Mouse (Mus musculus) midbrain, embryonic 14.5 days (tissue): ENCODE data around the gene Vmn1r31. TPM values are rescaled to one million over a fixed set of nuclear protein-coding genes. Genes with fewer than 3 reads are reported as not detected.

Experiments
- ATAC-seq: fragments of 200-750 bp; cut with Nextera tagmentation; 2 replicates; pipeline ENCODE4 v1.8.0; 2017; ENCODE audit warnings: moderate number of reproducible peaks, moderate library complexity; ENCODE audit not compliant: low FRiP score, low TSS enrichment
- DNase-seq: peaks from one replicate; pipeline ENCODE4 v3.0.0-alpha.2; 2015
- H3K27ac ChIP-seq: fragments of 300-500 bp; sonication (generic); replicated peaks from 2 replicates; pipeline ENCODE4 v1.5.1; 2014; ENCODE audit warnings: mild to moderate bottlenecking, low read depth, low read length, moderate library complexity
- H3K27me3 ChIP-seq: fragments of 300-500 bp; sonication (generic); 2 replicates; pipeline ENCODE4 v1.6.1; 2014; ENCODE audit warnings: low read length, control low read depth, mixed read lengths; ENCODE audit not compliant: control insufficient read depth, insufficient read depth
- H3K36me3 ChIP-seq: fragments of 300-500 bp; sonication (generic); 2 replicates; pipeline ENCODE4 v1.6.1; 2014; ENCODE audit warnings: low read length, control low read depth; ENCODE audit not compliant: control insufficient read depth, insufficient read depth
- H3K4me1 ChIP-seq: fragments of 300-500 bp; sonication (generic); 2 replicates; pipeline ENCODE4 v1.6.1; 2014; ENCODE audit warnings: mild to moderate bottlenecking, antibody characterized with exemption, low read length, control low read depth; ENCODE audit not compliant: control insufficient read depth, insufficient read depth
- H3K4me2 ChIP-seq: fragments of 300-500 bp; sonication (generic); 2 replicates; pipeline ENCODE4 v1.6.1; 2014; ENCODE audit warnings: mild to moderate bottlenecking, low read length, moderate library complexity
- H3K4me3 ChIP-seq: fragments of 300-500 bp; sonication (generic); replicated peaks from 2 replicates; pipeline ENCODE4 v1.5.1; 2014; ENCODE audit warnings: low read depth, low read length
- H3K9ac ChIP-seq: fragments of 300-500 bp; sonication (generic); replicated peaks from 2 replicates; pipeline ENCODE4 v1.6.1; 2014; ENCODE audit warnings: mild to moderate bottlenecking, low read length, moderate library complexity
- H3K9me3 ChIP-seq: fragments of 300-500 bp; sonication (generic); 2 replicates; pipeline ENCODE4 v1.6.1; 2016; ENCODE audit warnings: low read length, control low read depth, mixed read lengths; ENCODE audit not compliant: control insufficient read depth
- WGBS: fragments of 180-500 bp; shearing (Covaris S2); extraction: QIAGEN DNeasy Blood & Tissue Kit; methylation state at CpG from one replicate; pipeline ENCODE4 v1.1.7; 2014; 5-methylcytosine and 5-hydroxymethylcytosine counted together
- polyA plus RNA-seq: library from polyadenylated mRNA; unstranded; fragments of >200 nt; fragmentation: Nextera tagmentation; extraction: Ambion mirVana; gene quantifications from 2 replicates; pipeline ENCODE4 v1.2.1, GENCODE M21; 2014

The Vmn1r31 gene
- not detected in 2 replicates for polyA plus RNA-seq

DNA sequence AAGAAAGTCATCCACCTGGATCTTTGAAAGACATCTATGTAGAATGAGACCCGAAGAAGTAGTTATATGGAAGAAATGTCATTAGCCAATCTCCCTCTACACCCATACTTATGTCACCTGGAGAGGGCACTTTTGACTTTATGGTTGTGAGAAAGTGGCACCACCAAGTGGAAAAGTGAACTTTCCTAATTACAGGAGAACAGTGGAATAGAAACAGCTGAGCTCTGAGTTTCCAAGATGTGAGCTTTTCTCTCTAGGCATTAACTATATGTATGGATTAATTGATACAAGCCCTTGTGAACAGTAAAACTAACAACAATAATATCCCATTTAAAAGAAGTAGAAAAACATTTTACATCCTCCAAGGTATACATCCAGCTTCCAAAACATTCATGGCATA, at the start of gene Vmn1r31:
Vmn1r31 (minus strand) TSS at position 101 of the 400 bp plus-strand sequence.
- H3K27me3 ChIP-seq, result no peaks in the 10 kb centered on the region
- ATAC-seq (no peak), DNase-seq (no peak)
- WGBS, result 84% methylated on average over 1 of the region's 1 CpGs
- H3K4me1 ChIP-seq, result no peaks in the 10 kb centered on the region
- H3K36me3 ChIP-seq, result no peaks in the 10 kb centered on the region
- no peak within 1 kb of the TSS for H3K9ac ChIP-seq
- no peaks in the 10 kb centered on the region for H3K9me3 ChIP-seq
- H3K4me2 ChIP-seq, result no peak within 1 kb of the TSS
- H3K4me3 ChIP-seq, result no peak within 1 kb of the TSS
- no peak within 1 kb of the TSS for H3K27ac ChIP-seq

DNA sequence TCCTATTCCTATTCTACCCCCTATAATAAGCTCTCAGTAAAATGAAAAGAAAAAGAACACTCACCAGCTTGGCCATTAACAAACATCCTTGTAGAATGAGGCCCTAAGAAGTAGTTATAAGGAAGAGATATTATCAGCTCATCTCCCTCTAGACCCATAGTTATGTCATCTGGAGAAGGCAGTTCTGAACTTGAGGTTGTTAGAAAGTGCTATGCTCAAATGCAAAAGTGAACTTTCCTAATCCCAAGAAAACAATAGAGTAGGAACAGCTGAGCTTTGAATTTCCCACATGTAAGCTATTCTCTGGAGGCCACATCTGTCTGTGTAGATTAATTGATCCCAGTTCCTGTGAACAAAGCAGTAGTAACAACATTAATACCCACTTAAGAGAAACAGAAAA, 31.8 kb downstream of the Vmn1r31 start, which contains the start of gene Vmn1r30:
Vmn1r30 (minus strand) TSS at position 101 of the 400 bp plus-strand sequence.
- Histone ChIP-seq H3K36me3 (no peaks in the 10 kb centered on the region), H3K27ac (no peak within 1 kb of the TSS), H3K27me3 (no peaks in the 10 kb centered on the region), H3K9ac (no peak within 1 kb of the TSS), H3K4me1 (no peaks in the 10 kb centered on the region), H3K4me2 (no peak within 1 kb of the TSS), H3K4me3 (no peak within 1 kb of the TSS), H3K9me3 (no peaks in the 10 kb centered on the region)
- ATAC-seq (no peak), DNase-seq (no peak)

Other genes with a start within 250 kb of the Vmn1r31 start
- gene Vmn1r28, start 213.3 kb downstream of the Vmn1r31 start, polyA plus RNA-seq, result not detected in 2 replicates
- gene Vmn1r29, start 173.8 kb downstream of the Vmn1r31 start, polyA plus RNA-seq, result not detected in 2 replicates
- gene Vmn1r30, start 31.9 kb downstream of the Vmn1r31 start, polyA plus RNA-seq, result not detected in 2 replicates
- 28.3 and 34.4 TPM in 2 replicates for gene Abcg2, start 109.2 kb upstream of the Vmn1r31 start, polyA plus RNA-seq